Mouse (Mus musculus): Measurements from ENCODE around the gene Tmed10. TPM values are rescaled to one million over a fixed set of nuclear protein-coding genes. Genes with fewer than 3 reads are reported as not detected.
A peak's percentile ranks its signal among the peaks of the same experiment; 100 is the strongest.

The Tmed10 gene
- total RNA-seq, 2 experiments from 2014 or later = 291 to 336 TPM

DNA sequence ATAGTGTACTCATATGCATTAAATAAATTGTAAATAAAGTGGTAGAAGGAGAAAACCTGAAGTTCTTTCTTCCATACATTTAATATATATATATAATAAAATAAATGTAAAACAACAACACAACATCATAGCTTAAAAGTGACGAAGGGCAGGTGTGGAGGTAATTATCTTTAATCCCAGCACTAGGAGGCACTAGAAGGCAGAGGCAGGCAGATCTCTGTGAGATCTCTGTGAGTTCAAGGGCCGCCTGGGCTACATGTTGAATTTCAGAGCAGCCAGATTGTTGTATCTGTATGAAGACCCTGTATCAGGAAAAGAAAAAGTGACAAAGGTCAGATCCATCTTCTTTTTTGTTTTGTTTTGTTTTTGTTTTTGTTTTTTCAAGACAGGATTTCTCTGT is 3.6 kb upstream of the Tmed10 start:
- DNase-seq = no peak

DNA sequence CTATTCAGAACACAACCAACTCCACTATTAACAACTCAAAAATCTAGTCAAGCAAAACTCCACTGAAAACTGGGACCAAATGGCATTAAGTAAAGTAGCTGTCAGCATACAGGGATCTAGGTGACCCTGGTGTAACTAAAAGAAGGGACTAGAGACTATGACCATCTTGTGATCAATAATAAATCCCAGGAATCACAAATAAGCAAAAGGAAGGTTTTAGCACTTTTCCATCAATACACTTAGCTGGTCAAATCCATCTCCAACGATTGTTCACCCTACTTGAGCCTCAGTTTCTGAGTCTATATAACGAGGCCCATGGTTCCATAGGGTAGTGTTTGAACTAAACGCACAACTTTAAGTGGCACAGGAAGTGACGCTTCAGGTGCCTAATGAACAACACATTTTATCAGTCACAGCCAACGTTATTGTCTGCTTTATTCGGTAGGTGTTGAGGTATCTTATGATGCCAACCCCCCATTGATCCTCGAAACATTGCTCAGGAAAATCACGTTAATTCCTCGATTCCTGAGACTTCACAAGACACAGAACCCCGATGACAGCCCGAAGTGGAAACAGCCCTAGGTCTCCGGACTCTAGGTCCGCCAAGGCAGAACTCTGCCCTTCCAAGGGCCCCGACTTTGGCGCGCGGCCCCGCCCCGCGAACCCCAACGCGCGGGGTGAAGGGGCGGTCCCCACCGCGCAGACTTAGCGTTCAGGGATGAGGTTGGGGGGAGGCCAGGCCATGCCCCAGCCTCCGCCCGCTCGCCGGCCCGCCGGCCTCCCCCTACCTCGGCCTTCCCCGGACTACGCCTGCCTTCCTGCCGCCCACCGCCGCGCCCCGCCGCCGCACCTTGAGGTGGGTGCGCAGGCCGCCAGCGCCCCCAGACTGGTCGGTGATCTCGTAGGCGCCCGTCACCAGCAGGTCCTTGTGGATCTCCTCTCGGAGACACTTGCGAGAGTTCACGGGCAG is 771 bp downstream of the Tmed10 start:
- DNase-seq = peak; percentile 86 to 90

DNA sequence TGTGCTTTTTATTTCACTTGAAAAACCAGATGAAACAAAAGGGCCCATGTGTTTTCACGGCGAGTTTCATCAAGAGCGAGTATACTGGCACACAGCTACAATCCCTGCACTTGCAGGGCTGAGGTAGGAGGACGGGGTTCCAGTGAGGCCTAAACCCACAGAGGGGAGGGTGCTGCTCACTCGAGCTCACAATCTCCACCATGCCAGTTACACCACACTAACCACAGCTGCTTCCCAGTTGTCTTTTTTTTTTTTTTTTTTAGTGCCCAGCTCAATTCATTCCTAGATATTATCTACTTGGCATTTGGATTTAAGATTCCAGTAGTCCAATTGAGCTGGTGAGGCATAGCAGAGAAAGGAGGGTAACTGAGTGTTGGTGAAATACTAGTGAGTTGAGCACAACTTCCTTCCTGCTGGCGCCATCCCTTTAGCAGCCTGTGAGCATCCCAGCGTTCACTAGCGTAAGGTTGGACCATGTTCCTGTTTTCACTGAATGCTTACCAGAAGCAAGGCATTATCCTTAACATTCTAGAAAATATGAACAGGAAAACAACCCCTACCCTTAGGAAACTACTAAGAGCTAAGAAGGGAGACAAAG is 2.5 kb downstream of the Tmed10 start:
- DNase-seq = no peak

DNA sequence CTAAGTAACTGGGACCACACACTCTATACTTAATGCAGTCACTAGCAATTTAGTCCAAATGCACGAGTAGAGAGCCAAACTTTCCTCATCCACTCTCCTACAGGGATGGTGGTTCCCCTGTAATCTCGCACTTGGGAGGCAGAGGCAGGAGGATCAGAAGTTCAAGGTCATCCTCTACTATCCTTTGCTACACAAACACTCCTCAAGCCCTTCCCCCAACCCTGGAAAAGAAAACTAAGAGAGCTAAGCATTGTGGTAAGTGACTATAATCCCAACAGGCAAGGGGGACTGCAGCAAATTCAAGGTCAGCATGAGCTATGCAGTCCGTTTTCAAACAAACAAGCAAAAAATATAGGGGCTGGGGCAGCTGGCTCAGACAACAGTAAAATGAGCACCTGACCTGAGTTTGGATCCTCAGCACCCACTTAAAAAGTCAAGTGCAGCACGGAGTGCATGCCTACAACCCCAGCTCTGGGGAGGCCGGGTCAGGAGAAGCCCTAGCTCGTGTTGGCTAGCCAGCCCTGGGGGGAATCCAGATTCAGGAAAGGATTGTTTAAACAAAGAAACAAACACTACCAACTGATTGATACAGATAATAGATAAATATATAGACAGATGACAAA is 6.1 kb downstream of the Tmed10 start:
- DNase-seq = no peak

DNA sequence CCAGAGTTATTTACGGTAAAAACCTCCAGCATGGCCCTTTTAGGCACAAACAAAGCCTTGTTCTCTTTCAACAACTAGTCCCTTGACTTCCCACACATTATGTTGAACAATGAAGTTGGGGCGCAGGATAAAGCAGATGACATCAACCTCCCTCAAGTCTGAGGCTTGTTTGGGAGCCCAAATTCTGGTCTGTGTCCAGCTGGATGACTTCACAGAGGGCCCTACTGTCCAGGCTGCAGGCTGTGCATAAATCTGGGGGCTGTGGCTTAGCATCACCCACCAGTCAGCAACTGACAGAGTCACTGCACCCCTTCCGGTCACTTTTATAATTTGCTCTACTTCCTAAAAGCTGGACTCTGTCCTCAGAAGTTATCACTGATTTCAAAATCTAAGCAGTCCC is 8.4 kb downstream of the Tmed10 start:
- DNase-seq = peak in 1 of 2 experiments; percentile 28

DNA sequence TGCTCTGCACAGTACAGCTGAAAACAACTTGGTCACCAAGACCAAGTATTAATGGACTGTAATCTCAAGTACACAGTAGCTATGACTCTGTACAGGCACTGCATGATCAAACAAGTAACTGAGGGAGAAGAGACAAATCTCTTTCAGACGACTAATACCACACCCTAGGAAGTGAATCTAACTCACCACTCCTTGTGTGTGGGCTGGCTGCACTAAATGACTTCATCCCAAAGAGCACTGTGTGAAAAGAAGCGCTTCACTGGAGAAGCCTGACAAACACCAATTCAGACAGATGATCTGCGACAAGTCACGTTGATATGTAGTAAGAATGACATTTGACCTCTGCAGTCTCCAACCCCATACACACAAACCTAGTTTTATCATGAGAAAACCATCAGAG is 12.1 kb downstream of the Tmed10 start:
- DNase-seq = no peak

DNA sequence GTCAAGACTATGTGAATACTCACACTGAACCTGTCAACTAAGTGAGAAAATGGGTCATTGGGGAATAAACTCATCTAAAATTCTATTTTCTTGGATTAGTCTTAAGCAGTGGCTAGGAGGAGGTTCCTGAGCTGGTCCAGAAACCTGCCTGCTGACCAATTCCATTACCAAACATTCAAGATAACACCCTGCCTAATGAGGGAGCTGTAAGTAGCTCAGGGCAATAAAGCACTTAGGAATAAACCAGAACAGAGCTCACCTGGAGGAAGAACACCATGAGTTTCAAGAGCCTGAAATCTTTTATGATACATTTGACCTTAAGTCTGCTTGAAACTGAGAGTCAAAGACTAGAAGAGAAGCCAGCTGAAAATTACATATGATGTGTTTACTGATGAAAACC is 13.1 kb downstream of the Tmed10 start:
- no peak for DNase-seq

DNA sequence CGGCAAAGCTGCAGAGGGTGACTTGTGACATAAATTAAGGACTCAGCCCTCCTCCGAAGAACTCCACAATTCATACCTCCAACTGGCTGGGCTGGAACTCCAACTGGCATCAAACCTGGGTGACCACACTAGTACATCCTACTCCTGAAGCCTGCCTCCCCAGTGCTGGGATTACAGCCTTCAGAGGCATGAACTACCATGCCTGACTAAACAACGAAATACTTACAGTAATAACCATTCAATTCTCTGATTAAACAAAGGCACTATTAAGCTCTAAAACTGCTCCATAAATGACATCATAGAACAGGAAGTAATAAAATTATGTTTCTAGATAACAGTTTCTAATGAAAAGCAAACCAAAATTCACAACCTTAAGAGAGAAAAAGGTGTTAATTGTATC is 13.5 kb downstream of the Tmed10 start:
- DNase-seq = no peak

DNA sequence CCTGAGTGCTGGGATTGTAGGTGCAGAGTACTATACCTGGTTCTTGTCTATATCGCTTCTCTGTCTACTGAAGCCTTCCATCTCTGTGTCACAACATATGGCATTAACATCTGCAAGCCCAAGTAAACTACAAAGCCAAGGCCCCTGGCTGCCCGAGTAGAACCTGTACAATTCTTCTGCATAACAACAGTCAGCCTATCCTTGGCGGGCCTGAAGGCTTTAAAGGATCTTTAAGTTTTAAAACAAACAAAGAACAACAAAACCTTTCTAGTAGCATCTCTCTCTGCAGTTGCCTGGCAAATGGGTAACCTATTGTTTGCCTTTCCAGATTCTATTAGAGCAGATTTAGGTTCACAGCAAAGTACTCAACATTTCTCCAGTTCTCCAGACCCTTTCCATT is 20.6 kb downstream of the Tmed10 start:
- DNase-seq = no peak

DNA sequence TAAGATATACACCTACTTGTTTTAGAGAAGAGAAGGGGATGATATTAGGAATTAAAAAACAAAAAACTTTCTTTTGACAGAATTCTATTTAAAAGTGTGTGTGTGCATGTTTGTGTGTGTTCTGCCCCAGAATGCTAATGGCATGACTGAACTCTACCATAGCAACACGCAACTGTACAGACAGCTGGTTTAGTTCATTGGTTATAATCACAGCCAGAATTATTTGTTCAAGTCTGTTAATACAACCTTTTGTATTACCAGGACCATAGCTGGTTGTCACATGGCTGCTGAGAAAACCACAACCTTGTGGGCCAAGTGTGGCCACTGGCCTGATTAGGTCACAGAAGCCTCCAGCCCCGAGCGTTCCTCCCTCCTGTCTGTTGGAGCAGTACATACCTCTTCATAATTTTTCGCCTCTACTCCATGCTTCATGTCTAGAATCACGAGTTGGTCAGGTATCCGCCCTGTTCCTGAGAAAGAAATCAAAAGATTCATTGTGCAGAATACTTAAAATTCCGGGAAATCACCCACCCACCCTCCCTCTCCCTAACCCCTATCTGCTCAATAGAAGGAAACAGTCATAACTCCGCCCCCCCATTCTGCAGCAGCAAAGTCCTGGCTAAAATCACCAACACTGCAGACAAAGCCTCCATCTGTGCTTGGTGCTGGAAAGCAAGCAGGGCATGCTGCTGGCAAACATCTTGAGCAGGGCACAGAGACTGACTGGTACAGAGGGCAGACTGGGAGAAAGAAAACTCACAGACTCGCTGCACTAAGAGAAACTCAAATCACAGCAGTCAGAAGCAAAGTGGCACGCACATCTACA is 24.0 kb downstream of the Tmed10 start:
- peak in 1 of 2 experiments; percentile 25 for DNase-seq

DNA sequence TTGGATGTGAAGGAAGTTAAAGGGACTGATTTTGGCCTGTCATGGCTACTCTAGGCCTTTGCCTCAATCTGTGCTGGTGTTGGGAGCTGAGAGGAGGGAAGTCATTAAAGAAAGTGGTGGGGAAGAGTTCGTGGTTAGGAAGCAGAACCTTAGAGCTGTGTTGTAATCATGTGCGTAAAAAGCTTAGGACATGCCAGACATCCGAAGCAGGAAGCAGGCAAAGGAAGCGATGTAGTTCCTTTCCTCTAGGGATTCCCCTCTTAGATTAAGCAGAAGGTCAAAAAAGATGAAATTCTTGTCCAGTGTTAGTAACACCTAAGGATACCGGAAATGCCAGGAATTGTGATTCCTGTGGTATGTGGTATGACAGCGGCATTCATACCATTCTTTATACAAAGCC is 26.3 kb downstream of the Tmed10 start:
- DNase-seq = no peak

DNA sequence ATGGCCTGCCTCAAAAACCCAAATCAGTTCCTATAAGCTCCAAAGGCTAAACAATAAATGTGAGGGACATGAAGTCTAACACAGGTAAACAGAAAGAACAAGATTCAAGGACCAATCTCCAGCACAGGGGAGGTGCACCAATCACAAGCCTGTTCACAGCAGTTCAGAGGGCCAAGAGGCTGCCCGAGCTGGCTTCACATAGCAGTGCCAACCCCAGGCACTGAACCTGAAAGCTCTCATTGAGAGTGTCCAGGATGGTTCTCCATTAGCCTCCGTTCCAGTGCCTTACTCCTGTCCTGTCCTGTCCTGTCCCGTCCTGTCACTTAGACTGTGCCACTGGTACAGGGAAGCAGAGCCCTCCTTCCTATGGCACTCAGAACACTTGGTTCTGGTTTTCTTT is 27.5 kb downstream of the Tmed10 start:
- no peak for DNase-seq

DNA sequence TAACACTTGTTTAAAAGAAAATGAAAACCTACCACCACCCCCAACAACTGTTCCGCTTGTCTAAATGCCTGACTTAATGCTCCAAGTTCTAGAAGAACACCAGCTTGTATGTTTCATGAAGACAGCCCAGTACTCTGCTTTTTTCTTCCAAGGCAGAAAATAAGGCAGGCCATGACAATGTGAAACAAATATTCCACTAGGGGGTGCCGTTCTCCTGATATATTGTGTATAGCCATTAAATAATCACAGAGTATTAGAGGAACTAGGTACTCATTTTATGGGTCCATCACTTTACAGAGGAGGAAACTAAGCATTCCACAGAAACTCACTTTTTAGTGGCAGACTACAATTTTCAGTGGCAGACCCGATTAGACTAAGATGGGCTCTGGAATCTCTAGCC is 28.3 kb downstream of the Tmed10 start:
- peak in 1 of 2 experiments; percentile 51 for DNase-seq

DNA sequence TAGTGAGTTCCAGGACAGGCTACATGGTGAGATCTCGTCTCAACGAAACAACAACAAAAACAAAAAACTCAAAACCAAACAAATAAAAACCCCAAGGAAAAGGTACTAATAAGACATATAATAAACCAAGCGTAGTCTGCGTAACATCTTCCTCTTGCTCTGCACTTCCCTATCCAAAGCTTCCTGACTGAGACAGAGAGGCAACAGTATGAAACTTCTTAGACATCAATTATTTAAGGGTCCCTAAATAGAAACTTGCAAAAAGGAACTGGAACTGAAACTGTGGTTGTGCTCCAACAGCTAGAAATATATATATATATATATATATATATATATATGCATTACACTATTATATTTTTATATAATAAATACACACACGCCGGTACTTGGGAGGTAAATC is 29.1 kb downstream of the Tmed10 start:
- no peak for DNase-seq

DNA sequence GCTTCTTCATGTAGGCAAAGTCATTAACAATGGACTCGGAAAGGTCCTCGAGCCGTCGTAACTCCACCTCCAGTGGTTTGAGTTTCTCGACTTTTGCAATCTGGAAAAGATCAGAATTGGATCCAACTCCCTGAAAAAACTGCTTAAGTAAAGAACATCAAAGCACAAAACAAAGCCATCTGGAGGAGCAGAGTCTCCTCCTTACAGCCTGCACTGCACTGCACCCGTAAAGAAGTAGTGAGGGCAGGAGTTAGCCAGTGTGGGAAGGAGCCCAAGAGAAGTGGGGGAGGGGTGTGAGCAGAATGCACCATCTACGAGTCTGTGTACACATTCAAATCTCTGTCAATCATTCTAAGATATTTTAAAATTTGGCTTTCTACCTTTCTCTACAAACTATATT is 30.4 kb downstream of the Tmed10 start:
- no peak for DNase-seq

DNA sequence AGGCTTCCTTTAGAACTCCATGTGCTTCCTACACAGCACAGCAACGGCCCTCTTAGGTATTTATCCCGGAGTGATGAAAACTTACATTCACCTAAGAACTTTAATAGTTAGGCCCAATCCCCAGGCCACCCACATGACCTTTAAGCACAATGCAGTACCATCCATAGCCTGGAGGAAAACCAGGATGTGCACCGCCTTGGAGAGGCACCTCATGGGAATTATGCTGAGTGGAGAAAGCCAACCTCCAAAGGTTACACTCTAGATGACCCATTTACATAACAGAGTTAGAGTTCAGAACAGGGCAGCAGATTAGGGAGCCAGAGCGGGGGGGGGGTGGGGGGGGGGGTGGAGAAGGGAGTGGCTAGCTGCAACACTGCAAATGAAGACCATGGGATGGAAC is 32.3 kb downstream of the Tmed10 start:
- DNase-seq = no peak

DNA sequence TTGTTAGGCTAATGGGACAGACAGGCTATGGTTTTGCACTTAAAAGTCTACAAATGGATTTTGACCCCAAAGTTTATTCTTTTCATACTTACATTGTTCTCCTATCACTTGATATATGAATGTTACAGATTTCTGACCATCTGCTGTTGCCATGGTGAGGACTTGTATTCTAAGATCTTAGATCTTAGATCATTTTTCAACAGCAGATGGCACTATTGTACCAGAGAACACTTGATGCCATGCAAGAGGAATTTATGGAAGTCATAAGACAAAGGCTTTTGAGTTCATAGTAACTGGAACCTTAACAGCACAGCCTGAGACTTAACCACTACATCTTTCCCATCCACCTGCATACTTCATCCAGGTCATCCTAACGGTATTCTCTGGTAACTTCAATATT is 33.5 kb downstream of the Tmed10 start:
- no peak for DNase-seq

DNA sequence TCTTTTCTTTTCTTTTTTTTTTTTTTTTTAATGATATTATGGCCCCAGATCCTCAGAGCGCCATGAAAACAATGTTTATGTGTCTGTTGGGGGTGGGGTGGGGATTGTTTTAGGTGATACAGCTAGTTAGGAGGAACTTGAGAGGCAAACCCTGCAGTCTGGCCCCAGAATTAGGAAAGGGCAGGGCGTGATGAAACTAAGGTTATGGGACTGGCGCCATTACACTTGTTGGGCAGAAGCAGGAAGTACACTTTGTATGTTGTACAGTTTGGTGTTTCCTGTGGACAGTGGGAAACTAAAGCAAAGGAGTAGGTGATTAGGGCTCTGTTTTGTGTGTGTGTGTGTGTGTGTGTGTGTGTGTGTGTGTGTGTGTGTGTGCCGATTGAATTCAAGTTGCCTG is 34.7 kb downstream of the Tmed10 start:
- DNase-seq = peak in 1 of 2 experiments; percentile 21

DNA sequence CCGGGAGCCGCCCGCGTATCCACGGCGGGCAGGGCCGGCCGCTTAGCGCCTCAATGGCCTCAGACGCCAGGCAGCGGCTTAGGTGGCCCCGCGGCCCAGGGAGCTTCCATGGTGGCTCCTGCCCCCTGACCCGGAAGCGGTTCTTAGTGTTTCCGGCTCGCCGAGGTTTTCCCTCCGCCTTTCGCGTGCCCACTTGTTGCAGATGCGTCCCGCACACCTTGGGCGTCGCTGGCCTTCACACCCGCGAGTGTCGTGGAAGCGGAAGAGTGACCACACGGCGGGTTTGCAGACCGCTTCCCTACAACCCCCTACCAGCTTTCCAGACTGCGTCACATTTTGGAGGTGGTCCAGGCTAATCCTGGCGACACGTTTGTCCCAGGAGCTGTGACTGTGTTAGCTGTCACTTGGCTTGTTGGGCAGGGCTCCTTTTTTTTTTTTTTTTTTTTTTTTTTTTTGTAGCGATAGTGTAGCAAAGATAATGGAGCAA is 35.4 kb downstream of the Tmed10 start, which contains the start of gene Nek9:
Nek9 (minus strand) TSS at position 120 of the 487 bp plus-strand sequence.
- DNase-seq = peak; percentile 96

DNA sequence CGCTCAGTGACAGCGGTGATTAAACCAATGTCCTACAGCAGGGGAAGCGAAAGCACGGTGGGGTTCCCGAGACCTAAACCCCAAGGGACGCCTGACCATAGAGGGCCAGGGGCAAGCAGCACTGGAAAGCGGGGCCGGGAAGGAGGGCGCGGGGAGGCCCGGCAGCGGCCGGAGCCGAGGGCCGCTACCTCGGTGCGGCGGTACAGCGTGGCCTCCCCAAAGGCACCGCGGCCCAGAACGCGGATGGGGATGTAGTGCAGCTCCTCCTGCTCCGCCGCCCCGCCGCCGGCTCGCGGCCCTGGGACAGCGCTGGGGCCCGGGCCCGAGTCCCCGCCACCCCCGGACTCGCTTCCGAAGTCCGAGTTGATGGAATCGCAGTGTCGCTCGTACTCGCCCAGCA is 35.8 kb downstream of the Tmed10 start:
- DNase-seq = peak in 1 of 2 experiments; percentile 57

DNA sequence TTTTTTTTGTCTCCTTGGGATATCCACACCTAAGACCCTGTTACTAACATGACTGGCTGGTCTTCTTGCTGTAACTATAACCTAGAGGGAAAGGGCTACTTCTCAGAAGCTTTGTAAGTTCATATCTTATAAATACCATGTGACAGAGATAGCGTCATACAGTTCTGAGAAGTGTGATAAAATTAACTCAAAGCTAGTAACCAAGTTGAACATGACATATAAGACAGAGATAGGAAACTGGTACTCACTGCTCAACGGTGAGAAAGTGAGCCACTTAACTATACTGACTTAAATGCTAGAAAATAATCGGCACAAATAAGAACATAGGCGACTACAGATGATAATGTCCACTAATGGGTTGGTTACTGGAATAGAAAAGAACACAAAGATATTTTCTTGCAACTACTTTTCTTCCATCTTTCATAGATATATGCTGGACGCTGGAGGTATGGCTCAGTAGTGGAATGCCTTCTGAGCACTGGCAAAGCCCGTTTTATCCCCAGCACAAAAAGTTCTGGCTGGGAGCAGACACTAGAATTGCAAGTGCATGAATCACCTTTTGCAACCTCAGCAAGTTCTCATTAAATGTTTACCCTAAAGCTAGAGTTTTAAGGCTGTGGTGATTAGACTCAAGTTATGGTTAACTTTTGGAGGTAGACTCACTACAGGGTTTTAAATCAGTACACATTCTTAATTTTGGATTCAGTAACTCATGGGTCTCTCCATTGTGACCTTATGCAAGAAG is 36.9 kb downstream of the Tmed10 start:
- DNase-seq = no peak
